Mouse (Mus musculus): ENCODE measurements around the gene Fbxl7.
"Not testable (repeated sequence)": the region's sequence is repeated elsewhere in the genome, so short reads cannot be mapped to it uniquely, and the experiment has no call there.

The Fbxl7 gene

DNA sequence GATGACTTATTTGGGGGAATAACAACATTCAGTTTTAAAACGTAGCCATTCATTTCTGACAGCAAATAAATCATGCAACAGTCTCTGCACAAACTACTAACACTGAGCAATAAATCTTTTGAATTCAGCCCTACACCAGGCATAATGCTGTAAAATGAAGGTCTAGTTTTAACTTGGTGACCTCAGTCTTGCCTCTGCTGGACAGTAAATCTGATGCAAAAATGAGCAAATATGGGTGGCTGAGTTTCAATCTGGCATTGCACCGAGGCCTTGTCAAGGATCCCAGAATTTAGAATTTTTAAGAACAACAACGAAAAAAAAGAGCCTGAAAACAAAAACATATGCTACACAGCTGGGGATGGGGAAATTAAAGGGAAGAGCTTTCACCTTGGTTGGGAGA, 85.8 kb downstream of the Fbxl7 start:
- no peak for DNase-seq (ENCODE audit: low spot score)

DNA sequence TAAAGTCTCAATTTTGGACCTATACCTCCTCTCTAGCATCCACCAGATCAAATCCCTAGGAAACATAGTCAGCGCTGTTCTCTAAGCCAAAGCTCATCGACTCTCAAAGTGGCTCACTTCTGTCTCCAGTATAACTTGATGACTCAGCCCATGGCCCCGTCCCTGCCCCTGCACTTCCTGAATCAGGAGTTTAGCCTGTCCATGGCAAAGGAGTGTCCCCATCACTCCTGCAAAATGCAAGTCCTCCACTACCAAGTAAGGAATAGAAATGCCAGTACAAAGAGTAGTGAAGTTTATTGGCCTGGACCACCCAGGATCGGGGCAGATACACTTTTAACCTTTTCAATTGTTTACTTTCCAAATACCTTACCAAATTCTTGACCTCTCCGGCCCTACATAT, 91.3 kb downstream of the Fbxl7 start:
- DNase-seq (ENCODE audit: low spot score): no peak

DNA sequence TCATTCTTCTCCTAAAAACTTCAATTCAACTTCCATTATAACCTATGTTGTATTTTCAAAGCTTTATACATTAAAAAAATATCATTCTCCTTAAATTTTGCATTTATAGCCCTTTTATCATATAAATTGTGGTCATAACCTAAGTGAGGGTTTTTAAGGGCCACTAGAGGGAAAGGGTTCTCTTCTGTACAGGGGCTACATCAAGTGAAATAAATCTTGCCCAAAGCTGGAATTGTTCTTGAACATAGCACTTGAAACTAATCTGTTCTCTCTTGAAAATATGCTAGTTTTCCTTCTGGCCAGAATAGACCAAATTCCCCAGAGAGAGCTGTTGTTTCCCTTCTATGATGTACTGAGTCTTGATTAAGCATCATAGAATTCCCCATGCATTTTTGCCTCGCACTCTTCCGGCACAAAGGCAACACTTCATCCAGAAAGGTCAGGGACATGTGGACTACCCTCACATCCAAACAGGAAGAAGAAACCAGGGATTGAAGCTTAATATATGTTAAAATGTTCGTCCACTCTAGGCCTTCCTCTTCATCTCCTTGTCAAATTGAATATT, 95.8 kb downstream of the Fbxl7 start:
- DNase-seq (ENCODE audit: low spot score): no peak

GRCm38 (mm10) chr15:26795937-26796336, 99.4 kb downstream of the Fbxl7 start:
- no peak for DNase-seq (ENCODE audit: low spot score)

- DNase-seq (ENCODE audit: low spot score): no peak
These were observed 99.9 kb downstream of the Fbxl7 start for GRCm38 (mm10) chr15:26795518-26795917.

DNA sequence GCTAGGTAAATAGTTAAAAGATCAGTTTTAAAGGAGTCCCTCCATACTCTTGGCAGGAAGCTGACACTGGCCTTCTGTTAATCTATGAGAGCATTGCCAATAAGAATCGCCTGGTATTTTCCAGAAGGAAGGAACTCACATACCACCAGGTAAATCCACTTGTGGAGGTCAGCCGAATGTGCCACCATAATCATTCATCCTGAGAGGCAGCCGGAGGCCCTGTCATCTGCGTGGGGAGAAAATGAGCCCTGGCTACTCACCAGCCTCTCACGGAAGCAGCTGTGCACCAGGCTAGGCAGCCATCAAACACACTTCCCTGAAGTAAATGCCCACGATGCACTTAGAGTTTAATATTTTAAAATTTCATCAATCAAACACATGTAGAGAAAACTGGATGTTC, 108.2 kb downstream of the Fbxl7 start:
- no peak for DNase-seq (ENCODE audit: low spot score)

GRCm38 (mm10) chr15:26780557-26780956, 114.8 kb downstream of the Fbxl7 start:
- no peak for DNase-seq (ENCODE audit: low spot score)

GRCm38 (mm10) chr15:26779129-26779528, 116.3 kb downstream of the Fbxl7 start:
- DNase-seq (ENCODE audit: low spot score): no peak

DNA sequence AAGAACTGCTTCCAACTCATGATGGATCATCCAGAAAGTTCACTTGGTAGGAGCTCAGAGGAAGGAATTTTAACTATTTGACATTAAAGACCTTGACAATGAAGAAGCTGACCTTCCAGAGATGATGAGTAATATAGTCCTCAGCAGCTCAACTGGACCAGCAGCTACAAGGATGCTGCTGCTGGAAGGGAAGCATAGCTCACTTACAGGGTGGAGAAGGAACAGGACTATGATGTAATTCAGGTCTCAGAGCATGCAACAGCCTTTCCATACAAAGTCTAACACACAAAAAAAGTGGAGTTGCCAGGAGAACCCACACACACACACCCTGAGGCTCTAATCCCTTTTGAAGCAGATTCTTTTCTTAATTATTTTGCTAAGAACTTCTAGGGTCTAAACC, 119.7 kb downstream of the Fbxl7 start:
- no peak for DNase-seq (ENCODE audit: low spot score)

DNA sequence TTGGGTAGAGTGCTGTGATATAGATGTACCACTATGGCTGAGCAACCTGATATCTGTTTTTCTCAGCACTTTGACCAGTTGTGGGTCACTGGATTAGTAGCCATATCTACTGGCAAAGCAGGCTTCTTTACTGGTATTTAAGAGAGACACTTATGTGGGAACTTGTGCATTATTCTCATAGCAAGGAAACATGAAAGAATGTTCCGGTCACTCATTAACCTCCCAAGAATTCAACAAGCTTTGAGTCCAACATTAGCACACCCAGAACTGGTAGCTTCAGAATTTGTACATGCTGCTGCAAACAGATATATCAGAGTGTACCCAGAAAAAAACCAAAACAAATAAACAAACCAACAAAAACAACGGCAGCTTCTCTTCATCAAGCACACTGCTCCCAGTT, 120.5 kb downstream of the Fbxl7 start:
- DNase-seq (ENCODE audit: low spot score): no peak

GRCm38 (mm10) chr15:26761651-26762050, 133.7 kb downstream of the Fbxl7 start:
- no peak for DNase-seq (ENCODE audit: low spot score)

DNA sequence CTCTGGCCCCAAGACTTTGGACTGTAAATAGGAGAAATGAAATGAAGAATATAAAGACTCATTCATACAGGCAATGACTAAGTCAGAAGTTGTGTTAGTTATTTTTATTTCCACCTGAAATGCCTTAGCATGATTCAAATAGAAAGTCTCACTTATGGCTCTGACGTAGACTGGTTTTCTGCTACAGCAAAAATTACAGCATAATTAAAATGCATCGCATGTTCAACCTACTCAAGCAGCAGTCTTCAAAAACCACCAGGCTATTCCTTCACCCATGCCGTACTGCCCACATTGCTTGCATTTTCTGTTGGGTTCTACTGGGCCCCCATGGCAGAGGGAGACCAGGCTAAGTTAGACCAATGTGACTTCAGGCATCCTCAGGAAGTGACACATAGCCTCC, 146.9 kb downstream of the Fbxl7 start:
- no peak for DNase-seq (ENCODE audit: low spot score)

GRCm38 (mm10) chr15:26732366-26732765, 163.0 kb downstream of the Fbxl7 start:
- DNase-seq (ENCODE audit: low spot score): no peak

DNA sequence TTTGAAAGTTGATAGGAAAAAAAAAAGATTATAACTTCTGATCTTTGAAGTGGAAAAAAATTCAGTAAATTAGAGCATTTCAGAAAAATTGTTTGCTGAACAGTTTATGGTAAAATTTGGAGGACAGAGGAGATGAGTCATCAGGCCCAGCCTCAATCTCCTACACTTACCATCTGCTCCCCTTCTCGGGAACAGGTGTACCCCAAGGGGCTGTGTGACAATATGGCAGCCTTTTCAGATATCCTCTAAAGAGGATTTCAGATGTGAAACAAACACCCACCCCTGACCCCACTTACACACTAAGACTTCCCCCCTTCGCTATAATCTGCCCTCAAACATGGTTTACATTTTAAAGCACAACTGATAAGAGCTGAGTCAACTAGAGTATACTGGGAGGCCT, 164.6 kb downstream of the Fbxl7 start:
- no peak for DNase-seq (ENCODE audit: low spot score)

GRCm38 (mm10) chr15:26729341-26729740, 166.0 kb downstream of the Fbxl7 start:
- not testable (repeated sequence) for DNase-seq (ENCODE audit: low spot score)

DNA sequence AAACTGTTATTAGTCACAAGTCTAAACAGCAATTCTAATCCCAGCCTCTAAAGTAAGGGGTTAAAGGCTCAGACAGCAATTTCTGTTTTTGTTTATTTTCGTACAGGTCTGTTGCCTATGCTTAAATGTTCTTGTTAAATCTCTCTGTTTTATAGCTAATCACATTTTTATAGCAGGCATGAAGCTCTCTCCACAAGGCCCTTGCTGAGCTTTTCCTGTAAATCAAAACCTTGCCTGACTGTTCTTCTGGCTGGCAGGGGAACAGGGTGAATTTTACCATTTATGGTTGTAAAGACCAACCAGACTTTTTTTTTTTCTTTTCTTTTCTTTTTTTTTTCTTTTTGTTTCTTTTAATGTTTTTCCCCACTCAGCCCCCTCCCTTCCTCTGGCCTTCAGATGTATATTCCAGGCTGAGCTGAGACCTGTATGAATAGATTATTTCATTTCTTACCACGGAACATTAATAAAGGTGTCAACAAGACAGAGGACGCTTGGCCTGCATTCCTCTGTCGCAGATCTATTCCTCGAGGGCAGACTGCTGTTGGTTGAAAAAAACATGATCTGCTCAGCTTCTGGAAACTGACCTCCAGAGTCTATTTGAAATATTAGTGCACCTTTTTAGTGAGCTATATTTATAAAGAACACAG, 176.9 kb downstream of the Fbxl7 start:
- DNase-seq (ENCODE audit: low spot score): no peak

DNA sequence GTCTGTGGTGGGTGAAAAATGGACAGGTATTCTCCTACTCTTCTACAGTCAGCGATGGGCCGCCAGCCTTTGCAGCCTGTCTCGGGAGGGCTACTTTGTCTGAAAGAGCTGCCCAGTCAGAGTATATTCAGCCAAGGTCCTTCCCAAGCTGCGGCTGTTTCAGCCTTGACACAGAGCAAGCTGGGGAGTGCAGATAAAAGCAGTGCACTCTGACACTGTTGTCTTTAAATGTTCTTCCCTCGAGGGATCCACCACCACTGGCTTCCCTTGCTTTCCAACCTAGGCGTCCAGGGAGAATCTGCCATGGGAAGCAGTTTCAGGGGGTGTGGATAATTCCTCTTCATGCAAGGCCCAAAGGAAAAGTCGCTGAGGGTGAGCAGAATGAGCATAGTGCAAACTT, 177.4 kb downstream of the Fbxl7 start:
- no peak for DNase-seq (ENCODE audit: low spot score)

DNA sequence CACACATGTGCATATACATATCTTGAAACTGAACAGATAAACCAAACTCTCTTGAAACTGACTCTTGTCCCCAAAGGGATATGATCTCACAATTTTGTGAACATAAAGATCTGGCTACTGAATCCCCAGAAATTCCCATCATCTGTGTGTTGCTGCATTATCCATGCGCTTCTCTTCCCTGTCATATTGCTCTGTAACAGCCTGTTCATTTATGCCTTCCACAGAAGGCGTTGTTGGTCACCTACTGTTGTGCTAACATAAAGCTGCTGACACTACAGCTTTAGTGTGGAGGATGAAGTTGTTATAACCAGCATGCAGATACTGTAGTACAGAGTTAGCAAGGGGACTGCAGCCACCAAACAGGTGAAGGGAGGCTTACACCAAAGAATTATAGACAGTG, 179.2 kb downstream of the Fbxl7 start:
- no peak for DNase-seq (ENCODE audit: low spot score)

GRCm38 (mm10) chr15:26715635-26716034, 179.7 kb downstream of the Fbxl7 start:
- no peak for DNase-seq (ENCODE audit: low spot score)

DNA sequence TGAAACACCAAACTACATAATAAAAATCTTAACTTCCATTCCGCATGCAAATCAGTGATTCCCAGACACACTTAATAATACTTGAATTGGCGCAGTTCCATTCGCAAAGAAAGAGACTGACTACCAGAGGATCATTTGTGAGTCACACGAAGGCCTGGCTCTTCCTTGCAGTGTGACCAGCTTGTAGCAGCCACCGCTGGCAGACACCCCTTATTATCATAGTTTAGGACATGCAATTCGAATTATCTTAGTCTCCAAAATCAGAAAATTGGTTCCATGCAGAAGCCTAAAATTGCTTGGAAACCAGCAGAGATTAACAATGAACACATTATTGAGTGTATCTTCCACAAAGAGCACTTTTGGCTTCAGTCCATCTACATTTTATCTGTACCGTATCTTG, 183.1 kb downstream of the Fbxl7 start:
- no peak for DNase-seq (ENCODE audit: low spot score)

- no peak for DNase-seq (ENCODE audit: low spot score)
These were observed 190.4 kb downstream of the Fbxl7 start for GRCm38 (mm10) chr15:26704966-26705365.

DNA sequence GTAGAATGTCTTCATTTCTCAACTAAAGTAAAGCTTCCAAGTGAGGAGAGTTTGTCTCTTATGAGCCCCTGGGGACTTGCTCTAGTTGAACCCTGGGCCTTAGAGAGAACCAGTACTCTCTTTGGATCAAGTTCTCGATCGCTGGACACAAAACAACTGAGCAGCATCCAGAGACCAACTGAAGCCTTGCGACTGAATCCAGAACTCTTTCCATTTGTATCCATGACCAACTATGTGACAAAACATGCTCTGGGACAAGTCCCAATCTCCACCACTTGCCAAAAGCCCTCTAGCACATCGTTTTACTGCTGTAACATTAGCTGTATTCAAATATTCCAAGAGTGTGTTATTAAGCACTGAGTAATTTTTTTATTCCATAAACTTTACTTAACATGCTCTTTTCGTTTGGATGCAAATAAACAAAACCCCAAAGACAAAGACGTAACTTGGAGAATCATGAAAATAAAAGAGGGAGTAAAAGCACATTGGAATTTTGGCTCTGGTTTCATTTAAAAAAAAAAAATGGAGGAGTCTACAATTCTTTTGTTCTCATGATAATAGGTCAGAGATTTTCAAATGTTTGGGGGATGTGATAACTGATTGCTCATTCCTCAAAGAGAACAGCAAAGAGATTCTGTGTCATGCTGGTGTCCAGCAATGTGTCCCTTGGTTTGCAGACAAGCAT, 192.1 kb downstream of the Fbxl7 start:
- DNase-seq (ENCODE audit: low spot score): no peak

- no peak for DNase-seq (ENCODE audit: low spot score)
These were observed 193.3 kb downstream of the Fbxl7 start for GRCm38 (mm10) chr15:26701949-26702675.

Data from T-cell, adult 2 months (primary cell).